Mouse (Mus musculus): ENCODE data around the gene Nipal3.

- no peak for TF ChIP-seq POLR2A (IDR thresholded peaks at IDR 0.05; ENCODE audit: borderline replicate concordance, extremely low read depth, insufficient read depth, insufficient read length, poor library complexity, severe bottlenecking)
- TF ChIP-seq CTCF (IDR thresholded peaks at IDR 0.05; ENCODE audit: borderline replicate concordance, extremely low read depth, insufficient read depth, insufficient read length): no peak
Measured at GRCm38 (mm10) chr4:135413491-135413890, 81.3 kb downstream of the Nipal3 start.
